Mouse (Mus musculus): Measurements from ENCODE around the gene Adprhl1. TPM values are rescaled to one million over a fixed set of nuclear protein-coding genes. Genes with fewer than 3 reads are reported as not detected.

The Adprhl1 gene
- polyA plus RNA-seq, 1 experiment, result 2.2 TPM

GRCm38 (mm10) chr8:13177173-13177852, 76.6 kb downstream of the Adprhl1 start:
- no peak for DNase-seq
- WGBS, result 87% methylated on average over 7 of the region's 7 CpGs
- H3K4me3 ChIP-seq (replicated peaks; ENCODE audit: extremely low read depth, low read depth, low read length), result no peak overlapping the region
- no peak for TF ChIP-seq POLR2A (IDR thresholded peaks at IDR 0.05; ENCODE audit: borderline replicate concordance, extremely low read depth, low read depth, low read length)
- no peak for TF ChIP-seq CTCF (IDR thresholded peaks at IDR 0.05; ENCODE audit: insufficient read depth, low read length)
- peaks cover 4% of the 10 kb centered on the region; the same call in 1 of the 2 replicates for H3K4me1 ChIP-seq (ENCODE audit: control insufficient read depth, insufficient read depth, low read length)

GRCm38 (mm10) chr8:13175650-13176049, 78.3 kb downstream of the Adprhl1 start:
- no peak for DNase-seq
- Histone ChIP-seq H3K4me3 (replicated peaks; ENCODE audit: extremely low read depth, low read depth, low read length) (no peak overlapping the region), H3K4me1 (ENCODE audit: control insufficient read depth, insufficient read depth, low read length) (peaks cover 4% of the 10 kb centered on the region; the same call in 1 of the 2 replicates)
- TF ChIP-seq POLR2A (IDR thresholded peaks at IDR 0.05; ENCODE audit: borderline replicate concordance, extremely low read depth, low read depth, low read length) (no peak), CTCF (IDR thresholded peaks at IDR 0.05; ENCODE audit: insufficient read depth, low read length) (no peak)
- 82% methylated on average over 1 of the region's 1 CpGs for WGBS

GRCm38 (mm10) chr8:13174811-13175210, 79.2 kb downstream of the Adprhl1 start:
- Histone ChIP-seq H3K4me3 (replicated peaks; ENCODE audit: extremely low read depth, low read depth, low read length) (no peak overlapping the region), H3K4me1 (ENCODE audit: control insufficient read depth, insufficient read depth, low read length) (no peaks in the 10 kb centered on the region)
- WGBS, result 88% methylated on average over 4 of the region's 4 CpGs
- TF ChIP-seq CTCF (IDR thresholded peaks at IDR 0.05; ENCODE audit: insufficient read depth, low read length), result no peak
- no peak for TF ChIP-seq POLR2A (IDR thresholded peaks at IDR 0.05; ENCODE audit: borderline replicate concordance, extremely low read depth, low read depth, low read length)
- DNase-seq, result no peak

- TF ChIP-seq POLR2A (IDR thresholded peaks at IDR 0.05; ENCODE audit: borderline replicate concordance, extremely low read depth, low read depth, low read length), result no peak
- TF ChIP-seq CTCF (IDR thresholded peaks at IDR 0.05; ENCODE audit: insufficient read depth, low read length), result no peak
- Histone ChIP-seq H3K4me3 (replicated peaks; ENCODE audit: extremely low read depth, low read depth, low read length) (no peak overlapping the region), H3K4me1 (ENCODE audit: control insufficient read depth, insufficient read depth, low read length) (no peaks in the 10 kb centered on the region)
- 80% methylated on average over 4 of the region's 4 CpGs for WGBS
- no peak for DNase-seq
Measured at GRCm38 (mm10) chr8:13174305-13174704, 79.7 kb downstream of the Adprhl1 start.

Other genes with a start within 250 kb of the Adprhl1 start
- 8.5 and 27.2 TPM in 2 replicates for gene F7, start 228.1 kb downstream of the Adprhl1 start, polyA plus RNA-seq (2012; rRNA removed)
- 6.0 and 18.5 TPM in 2 replicates for gene F10, start 216.9 kb downstream of the Adprhl1 start, polyA plus RNA-seq (2012; rRNA removed)
- 3.2 and 4.5 TPM in 2 replicates for gene Proz, start 193.2 kb downstream of the Adprhl1 start, polyA plus RNA-seq (2012; rRNA removed)
- 21.3 and 22.1 TPM in 2 replicates for gene Pcid2, start 148.7 kb downstream of the Adprhl1 start, polyA plus RNA-seq (2012; rRNA removed)
- gene Cul4a, start 148.5 kb downstream of the Adprhl1 start, polyA plus RNA-seq (2012; rRNA removed), result 37.3 and 41.4 TPM in 2 replicates
- 602 and 729 TPM in 2 replicates for gene Lamp1, start 95.0 kb downstream of the Adprhl1 start, polyA plus RNA-seq (2012; rRNA removed)
- gene Grtp1, start 53.5 kb downstream of the Adprhl1 start, polyA plus RNA-seq (2012; rRNA removed), result 19.0 and 21.4 TPM in 2 replicates
- 19.7 and 23.3 TPM in 2 replicates for gene Dcun1d2, start 34.0 kb upstream of the Adprhl1 start, polyA plus RNA-seq (2012; rRNA removed)
- gene Tmco3, start 34.0 kb upstream of the Adprhl1 start, polyA plus RNA-seq (2012; rRNA removed), result 35.4 and 39.4 TPM in 2 replicates
- 17.1 and 28.0 TPM in 2 replicates for gene Tfdp1, start 84.6 kb upstream of the Adprhl1 start, polyA plus RNA-seq (2012; rRNA removed)
- 0.49 TPM in 1 of 2 replicates, not detected in the other for gene Atp4b, start 142.7 kb upstream of the Adprhl1 start, polyA plus RNA-seq (2012; rRNA removed)
- gene Grk1, start 150.9 kb upstream of the Adprhl1 start, polyA plus RNA-seq (2012; rRNA removed), result not detected in 2 replicates
- gene Tmem255b, start 181.0 kb upstream of the Adprhl1 start, polyA plus RNA-seq (2012; rRNA removed), result 5.5 and 7.3 TPM in 2 replicates
- 245 and 264 TPM in 2 replicates for gene Gas6, start 240.3 kb upstream of the Adprhl1 start, polyA plus RNA-seq (2012; rRNA removed)

Data from lung, adult 2 months (tissue).